Mouse (Mus musculus) embryonic fibroblast, embryonic 13.5 days (primary cell): ENCODE results near the gene Rnaseh2b.

Source experiments
- CTCF ChIP-seq: IDR thresholded peaks from 2 replicates; pipeline ENCODE4 v1.5.1; 2011; ENCODE audit warnings: mild to moderate bottlenecking, control low read depth, low read length, moderate library complexity, borderline replicate concordance; ENCODE audit not compliant: insufficient read depth
- POLR2A ChIP-seq: IDR thresholded peaks from 2 replicates; pipeline ENCODE4 v1.6.1; 2011; ENCODE audit warnings: low read depth, mild to moderate bottlenecking, control low read depth, low read length, moderate library complexity

DNA sequence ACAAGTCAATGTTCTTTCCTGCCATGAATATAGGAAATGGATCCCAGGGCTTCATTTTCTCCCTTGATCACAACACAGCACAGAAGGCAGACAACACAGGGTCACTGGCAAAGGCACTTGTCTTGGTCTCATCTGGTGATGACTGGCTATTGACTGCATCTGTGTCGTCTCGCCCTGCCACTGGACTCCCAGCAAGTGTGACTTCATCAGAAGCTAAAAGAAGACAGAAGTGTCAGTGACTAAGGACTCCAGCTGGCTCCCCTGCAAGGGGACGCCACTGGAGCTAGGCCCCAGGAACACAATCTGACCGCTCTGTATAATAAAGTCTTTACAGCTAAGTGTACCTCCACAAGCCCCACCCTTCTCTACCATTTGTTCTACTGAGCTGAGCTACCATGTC is 100.4 kb downstream of the Rnaseh2b start:
- TF ChIP-seq CTCF, result no peak
- no peak for TF ChIP-seq POLR2A
